Mouse (Mus musculus): ENCODE measurements at regions not wholly inside any gene's neighbourhood (a gene's known extent, or its start where the extent isn't known, plus 50 kb on each side); places are given as distances from the start of the nearest gene placed in this dataset.
A peak's percentile ranks its signal among the peaks of the same experiment; 100 is the strongest.
"Not testable (repeated sequence)": the region's sequence is repeated elsewhere in the genome, so short reads cannot be mapped to it uniquely, and the experiment has no call there.

- H3K4me3 ChIP-seq (ENCODE audit: low read depth, low read length), result no peak overlapping the region
- ATAC-seq (ENCODE audit: low FRiP score) (no peak), DNase-seq (ENCODE audit: low spot score, missing footprints) (no peak)
- H3K4me1 ChIP-seq (ENCODE audit: control insufficient read depth, insufficient read depth, low read length), result no peaks in the 10 kb centered on the region; the same call in 1 of the 2 replicates
- no peaks in the 10 kb centered on the region for H3K27me3 ChIP-seq (ENCODE audit: control insufficient read depth, insufficient read depth, low read length)
- H3K27ac ChIP-seq (ENCODE audit: low read depth, low read length), result no peak overlapping the region
- H3K36me3 ChIP-seq (ENCODE audit: control insufficient read depth, insufficient read depth, low read length), result no peaks in the 10 kb centered on the region
- H3K9ac ChIP-seq (ENCODE audit: low read length), result no peak overlapping the region
- H3K4me2 ChIP-seq, result no peak overlapping the region
- WGBS, result 82% methylated on average over 11 of the region's 11 CpGs
- H3K9me3 ChIP-seq (ENCODE audit: control insufficient read depth, low read length), result no peaks in the 10 kb centered on the region
Measured at GRCm38 (mm10) chr1:78588036-78588435, 69.6 kb upstream of the Acsl3 start.

GRCm38 (mm10) chr1:78588660-78589059, 69.0 kb upstream of the Acsl3 start:
- WGBS, result 46% methylated on average over 1 of the region's 1 CpGs
- not testable (repeated sequence) for H3K9ac ChIP-seq (ENCODE audit: low read length); H3K36me3 ChIP-seq (ENCODE audit: control insufficient read depth, insufficient read depth, low read length); H3K4me1 ChIP-seq (ENCODE audit: control insufficient read depth, insufficient read depth, low read length); H3K27me3 ChIP-seq (ENCODE audit: control insufficient read depth, insufficient read depth, low read length); DNase-seq (ENCODE audit: low spot score, missing footprints); ATAC-seq (ENCODE audit: low FRiP score); H3K9me3 ChIP-seq (ENCODE audit: control insufficient read depth, low read length); H3K4me2 ChIP-seq; H3K4me3 ChIP-seq (ENCODE audit: low read depth, low read length); H3K27ac ChIP-seq (ENCODE audit: low read depth, low read length)

GRCm38 (mm10) chr1:78590558-78590957, 67.1 kb upstream of the Acsl3 start:
- no peak overlapping the region for H3K27ac ChIP-seq (ENCODE audit: low read depth, low read length)
- no peak overlapping the region for H3K4me2 ChIP-seq
- H3K9me3 ChIP-seq (ENCODE audit: control insufficient read depth, low read length), result no peaks in the 10 kb centered on the region
- DNase-seq (ENCODE audit: low spot score, missing footprints) (no peak), ATAC-seq (ENCODE audit: low FRiP score) (no peak)
- no peak overlapping the region for H3K9ac ChIP-seq (ENCODE audit: low read length)
- WGBS, result 88% methylated on average over 5 of the region's 5 CpGs
- no peaks in the 10 kb centered on the region; the same call in 1 of the 2 replicates for H3K4me1 ChIP-seq (ENCODE audit: control insufficient read depth, insufficient read depth, low read length)
- H3K27me3 ChIP-seq (ENCODE audit: control insufficient read depth, insufficient read depth, low read length), result no peaks in the 10 kb centered on the region
- no peak overlapping the region for H3K4me3 ChIP-seq (ENCODE audit: low read depth, low read length)
- H3K36me3 ChIP-seq (ENCODE audit: control insufficient read depth, insufficient read depth, low read length), result no peaks in the 10 kb centered on the region

- Histone ChIP-seq H3K4me1 (ENCODE audit: control insufficient read depth, insufficient read depth, low read length) (no peaks in the 10 kb centered on the region), H3K27ac (ENCODE audit: low read depth, low read length) (no peak overlapping the region), H3K4me2 (no peak overlapping the region), H3K4me3 (ENCODE audit: low read depth, low read length) (no peak overlapping the region), H3K27me3 (ENCODE audit: control insufficient read depth, insufficient read depth, low read length) (no peaks in the 10 kb centered on the region), H3K9me3 (ENCODE audit: control insufficient read depth, low read length) (no peaks in the 10 kb centered on the region), H3K36me3 (ENCODE audit: control insufficient read depth, insufficient read depth, low read length) (no peaks in the 10 kb centered on the region), H3K9ac (ENCODE audit: low read length) (no peak overlapping the region)
- WGBS, result 80% methylated on average over 14 of the region's 14 CpGs
- ATAC-seq (ENCODE audit: low FRiP score) (no peak), DNase-seq (ENCODE audit: low spot score, missing footprints) (no peak)
Measured at GRCm38 (mm10) chr1:78593927-78594641, 63.5 kb upstream of the Acsl3 start.

- H3K36me3 ChIP-seq (ENCODE audit: control insufficient read depth, insufficient read depth, low read length), result no peaks in the 10 kb centered on the region
- no peak for DNase-seq (ENCODE audit: low spot score, missing footprints)
- 78% methylated on average over 14 of the region's 14 CpGs for WGBS
Measured at GRCm38 (mm10) chr1:78595521-78596139, 62.0 kb upstream of the Acsl3 start.

GRCm38 (mm10) chr1:78598561-78598960, 59.1 kb upstream of the Acsl3 start:
- Histone ChIP-seq H3K4me1 (ENCODE audit: control insufficient read depth, insufficient read depth, low read length) (no peaks in the 10 kb centered on the region), H3K27ac (ENCODE audit: low read depth, low read length) (no peak overlapping the region), H3K4me3 (ENCODE audit: low read depth, low read length) (no peak overlapping the region), H3K4me2 (no peak overlapping the region), H3K9me3 (ENCODE audit: control insufficient read depth, low read length) (no peaks in the 10 kb centered on the region), H3K9ac (ENCODE audit: low read length) (no peak overlapping the region), H3K36me3 (ENCODE audit: control insufficient read depth, insufficient read depth, low read length) (no peaks in the 10 kb centered on the region), H3K27me3 (ENCODE audit: control insufficient read depth, insufficient read depth, low read length) (no peaks in the 10 kb centered on the region)
- ATAC-seq (ENCODE audit: low FRiP score), result no peak
- DNase-seq (ENCODE audit: low spot score, missing footprints), result no peak
- WGBS, result 85% methylated on average over 5 of the region's 5 CpGs

More at GRCm38 (mm10) chr1:78595521-78596139, 62.0 kb upstream of the Acsl3 start:
- ATAC-seq (ENCODE audit: low FRiP score), result no peak
- H3K27ac ChIP-seq (ENCODE audit: low read depth, low read length), result no peak overlapping the region
- no peaks in the 10 kb centered on the region for H3K27me3 ChIP-seq (ENCODE audit: control insufficient read depth, insufficient read depth, low read length)
- no peaks in the 10 kb centered on the region for H3K9me3 ChIP-seq (ENCODE audit: control insufficient read depth, low read length)
- no peak overlapping the region for H3K4me3 ChIP-seq (ENCODE audit: low read depth, low read length)
- no peak overlapping the region for H3K9ac ChIP-seq (ENCODE audit: low read length)
- no peaks in the 10 kb centered on the region for H3K4me1 ChIP-seq (ENCODE audit: control insufficient read depth, insufficient read depth, low read length)
- no peak overlapping the region for H3K4me2 ChIP-seq

- H3K27ac ChIP-seq (ENCODE audit: low read depth, low read length), result no peak overlapping the region
- no peaks in the 10 kb centered on the region for H3K27me3 ChIP-seq (ENCODE audit: control insufficient read depth, insufficient read depth, low read length)
- 15% methylated on average over 1 of the region's 1 CpGs for WGBS
- H3K9ac ChIP-seq (ENCODE audit: low read length), result no peak overlapping the region
- no peak overlapping the region for H3K4me2 ChIP-seq
- H3K4me3 ChIP-seq (ENCODE audit: low read depth, low read length), result no peak overlapping the region
- H3K9me3 ChIP-seq (ENCODE audit: control insufficient read depth, low read length), result no peaks in the 10 kb centered on the region
- H3K36me3 ChIP-seq (ENCODE audit: control insufficient read depth, insufficient read depth, low read length), result no peaks in the 10 kb centered on the region
- no peaks in the 10 kb centered on the region for H3K4me1 ChIP-seq (ENCODE audit: control insufficient read depth, insufficient read depth, low read length)
- ATAC-seq (ENCODE audit: low FRiP score), result no peak
- peak; percentile 31 for DNase-seq (ENCODE audit: low spot score, missing footprints)
Measured at GRCm38 (mm10) chr1:78600666-78601065, 57.0 kb upstream of the Acsl3 start.

GRCm38 (mm10) chr1:78601568-78601967, 56.1 kb upstream of the Acsl3 start:
- whole genome bisulfite sequencing, result 31% methylated on average over 3 of the region's 3 CpGs
- Histone ChIP-seq H3K9ac (ENCODE audit: low read length) (no peak overlapping the region), H3K36me3 (ENCODE audit: control insufficient read depth, insufficient read depth, low read length) (no peaks in the 10 kb centered on the region), H3K4me1 (ENCODE audit: control insufficient read depth, insufficient read depth, low read length) (no peaks in the 10 kb centered on the region), H3K4me2 (no peak overlapping the region), H3K27ac (ENCODE audit: low read depth, low read length) (no peak overlapping the region), H3K4me3 (ENCODE audit: low read depth, low read length) (no peak overlapping the region), H3K9me3 (ENCODE audit: control insufficient read depth, low read length) (no peaks in the 10 kb centered on the region), H3K27me3 (ENCODE audit: control insufficient read depth, insufficient read depth, low read length) (no peaks in the 10 kb centered on the region)
- DNase-seq (ENCODE audit: low spot score, missing footprints) (peak; percentile 56), ATAC-seq (ENCODE audit: low FRiP score) (no peak)

- DNase-seq (ENCODE audit: low spot score, missing footprints), result peak; percentile 66
Measured at GRCm38 (mm10) chr1:78602039-78602438, 55.6 kb upstream of the Acsl3 start.

More at GRCm38 (mm10) chr1:78602039-78602438, 55.6 kb upstream of the Acsl3 start:
- ATAC-seq (ENCODE audit: low FRiP score), result no peak
- H3K4me2 ChIP-seq, result no peak overlapping the region
- no peaks in the 10 kb centered on the region for H3K27me3 ChIP-seq (ENCODE audit: control insufficient read depth, insufficient read depth, low read length)
- H3K9ac ChIP-seq (ENCODE audit: low read length), result no peak overlapping the region
- H3K36me3 ChIP-seq (ENCODE audit: control insufficient read depth, insufficient read depth, low read length), result no peaks in the 10 kb centered on the region
- H3K27ac ChIP-seq (ENCODE audit: low read depth, low read length), result no peak overlapping the region
- no peak overlapping the region for H3K4me3 ChIP-seq (ENCODE audit: low read depth, low read length)
- WGBS, result 9% methylated on average over 3 of the region's 3 CpGs
- no peaks in the 10 kb centered on the region for H3K4me1 ChIP-seq (ENCODE audit: control insufficient read depth, insufficient read depth, low read length)
- H3K9me3 ChIP-seq (ENCODE audit: control insufficient read depth, low read length), result no peaks in the 10 kb centered on the region
